Mouse (Mus musculus): ENCODE measurements around the gene Rapgef1.

- no peak for TF ChIP-seq POLR2A (IDR thresholded peaks at IDR 0.05; ENCODE audit: insufficient read depth, low read depth, low read length)
- TF ChIP-seq CTCF (IDR thresholded peaks at IDR 0.05; ENCODE audit: insufficient read depth, low read depth, low read length), result no peak
Measured at GRCm38 (mm10) chr2:29631020-29631419, 11.5 kb downstream of the Rapgef1 start.
